Mouse (Mus musculus) limb, embryonic 12.5 days (tissue): ENCODE results near the gene Gcc1. TPM values are rescaled to one million over a fixed set of nuclear protein-coding genes. Genes with fewer than 3 reads are reported as not detected.
A peak's percentile ranks its signal among the peaks of the same experiment; 100 is the strongest.

Experiments used
- ATAC-seq: fragments of 200-750 bp; cut with Nextera tagmentation; 2 replicates; pipeline ENCODE4 v1.8.0; 2017; ENCODE audit warnings: low read depth, moderate TSS enrichment; ENCODE audit not compliant: insufficient number of reproducible peaks, insufficient read depth, low FRiP score, low TSS enrichment
- H3K27ac ChIP-seq: fragments of 300-500 bp; sonication (generic); 2 replicates; pipeline ENCODE4 v1.5.1; 2016; ENCODE audit warnings: mild to moderate bottlenecking, moderate library complexity
- H3K27me3 ChIP-seq: fragments of 300-500 bp; sonication (generic); 2 replicates; pipeline ENCODE4 v1.6.1; 2016; ENCODE audit warnings: mild to moderate bottlenecking, moderate library complexity
- H3K36me3 ChIP-seq: fragments of 300-500 bp; sonication (generic); 2 replicates; pipeline ENCODE4 v1.6.1; 2016; ENCODE audit warnings: mild to moderate bottlenecking, moderate library complexity
- H3K4me1 ChIP-seq: fragments of 300-500 bp; sonication (generic); replicated peaks from 2 replicates; pipeline ENCODE4 v1.6.1; 2016
- H3K4me2 ChIP-seq: fragments of 300-500 bp; sonication (generic); 2 replicates; pipeline ENCODE4 v1.6.1; 2016; ENCODE audit warnings: mild to moderate bottlenecking, moderate library complexity
- H3K4me3 ChIP-seq: fragments of 300-500 bp; sonication (generic); replicated peaks from 2 replicates; pipeline ENCODE4 v1.5.1; 2016; ENCODE audit warnings: mild to moderate bottlenecking
- H3K9ac ChIP-seq: fragments of 300-500 bp; sonication (generic); replicated peaks from 2 replicates; pipeline ENCODE4 v1.6.1; 2016; ENCODE audit warnings: mild to moderate bottlenecking, moderate library complexity
- H3K9me3 ChIP-seq: fragments of 300-500 bp; sonication (generic); 2 replicates; pipeline ENCODE4 v1.6.1; 2016; ENCODE audit warnings: mild to moderate bottlenecking, moderate library complexity
- WGBS: fragments of 180-500 bp; shearing (Covaris S2); methylation state at CpG from one replicate; pipeline ENCODE4 v1.1.7; 2016; 5-methylcytosine and 5-hydroxymethylcytosine counted together
- polyA plus RNA-seq: library from polyadenylated mRNA; unstranded; fragments of >200 nt; fragmentation: Nextera tagmentation; extraction: Ambion mirVana; gene quantifications from 2 replicates; pipeline ENCODE4 v1.2.1, GENCODE M21; 2016

Gcc1 gene
- polyA plus RNA-seq: 12.5 and 13.1 TPM in 2 replicates

DNA sequence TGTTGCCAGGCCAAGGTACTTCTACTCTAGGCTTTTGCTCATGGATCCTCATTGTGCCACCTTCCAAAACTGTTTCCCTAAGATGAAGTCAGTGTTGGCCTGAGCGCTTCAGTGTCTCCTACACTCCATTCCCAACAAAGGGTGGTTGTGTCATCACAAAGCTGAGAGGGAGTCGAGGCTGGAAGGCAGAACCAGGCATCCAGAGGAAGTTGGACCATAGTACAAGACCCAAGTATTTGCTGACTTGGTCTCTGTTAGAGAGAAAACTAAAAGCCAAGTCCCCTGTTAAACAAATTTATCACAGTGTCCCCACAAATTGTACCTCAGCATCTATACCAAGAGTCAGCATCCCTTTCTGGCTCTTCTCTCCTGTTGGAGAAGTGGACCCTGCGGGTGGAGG lies at the start of gene Gcc1:
TSS of gene Gcc1 (minus strand) at position 101 of the 400 bp plus-strand sequence.
- H3K27me3 ChIP-seq: no peaks in the 10 kb centered on the region
- no peak within 1 kb of the TSS for H3K27ac ChIP-seq
- H3K4me1 ChIP-seq: peaks cover 11% of the 10 kb centered on the region
- H3K4me2 ChIP-seq: no peak within 1 kb of the TSS
- 88% methylated on average over 3 of the region's 3 CpGs for WGBS
- H3K36me3 ChIP-seq: peaks cover 26% of the 10 kb centered on the region
- H3K4me3 ChIP-seq: no peak within 1 kb of the TSS
- H3K9me3 ChIP-seq: no peaks in the 10 kb centered on the region
- no peak for ATAC-seq
- H3K9ac ChIP-seq: no peak within 1 kb of the TSS

DNA sequence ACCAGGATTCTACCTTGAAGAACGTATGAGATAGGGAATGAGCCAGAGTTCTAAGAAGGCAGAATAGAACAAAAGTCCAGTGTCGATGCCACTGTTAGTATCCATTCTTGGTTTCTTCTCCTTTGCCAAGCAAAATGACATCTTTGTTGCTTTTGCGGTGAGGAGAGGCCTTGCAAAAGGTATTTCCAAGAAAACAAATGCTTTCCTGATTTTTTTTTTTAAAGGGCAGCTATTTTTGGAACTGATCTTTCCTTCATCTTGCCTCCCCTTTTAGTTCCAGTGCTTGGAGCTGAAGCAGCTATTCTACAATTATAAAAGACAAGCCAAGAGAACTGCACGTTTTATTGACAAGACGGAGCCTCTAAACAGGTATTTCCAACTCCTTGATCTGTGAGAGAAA lies 46.6 kb upstream of the Gcc1 start, which contains the start of gene Snd1:
TSS of gene Snd1 (plus strand) at position 301 of the 400 bp plus-strand sequence.
- peaks cover 4% of the 10 kb centered on the region; the same call in 1 of the 2 replicates for H3K4me1 ChIP-seq
- no peak within 1 kb of the TSS for H3K9ac ChIP-seq
- no peaks in the 10 kb centered on the region for H3K9me3 ChIP-seq
- no peaks in the 10 kb centered on the region for H3K36me3 ChIP-seq
- H3K27me3 ChIP-seq: no peaks in the 10 kb centered on the region; the same call in 1 of the 2 replicates
- H3K4me2 ChIP-seq: no peak within 1 kb of the TSS
- ATAC-seq: no peak
- WGBS: 82% methylated on average over 5 of the region's 5 CpGs
- no peak within 1 kb of the TSS for H3K27ac ChIP-seq
- H3K4me3 ChIP-seq: no peak within 1 kb of the TSS

DNA sequence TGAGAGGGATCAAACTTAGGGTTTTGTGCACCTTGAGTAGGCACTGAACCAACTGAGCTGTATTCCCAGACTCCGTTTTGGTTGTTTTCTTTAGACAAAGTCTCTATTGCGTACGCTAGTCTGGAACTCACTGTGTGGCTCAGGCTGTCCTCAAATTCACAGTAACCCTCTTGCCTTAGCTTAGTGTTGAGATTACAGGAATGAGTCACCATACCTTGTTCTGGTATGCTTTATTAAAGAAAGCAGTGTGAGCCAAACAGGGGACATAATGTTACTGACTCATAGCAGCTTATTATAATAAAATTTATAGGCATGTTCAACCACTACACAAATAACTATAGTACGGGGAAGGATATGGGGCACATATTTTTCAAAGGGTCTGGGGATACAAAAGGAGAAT lies 46.0 kb upstream of the Gcc1 start:
- no peaks in the 10 kb centered on the region; the same call in 1 of the 2 replicates for H3K27me3 ChIP-seq
- H3K36me3 ChIP-seq: no peaks in the 10 kb centered on the region
- H3K4me2 ChIP-seq: no peak overlapping the region
- no peak overlapping the region for H3K4me3 ChIP-seq
- H3K9me3 ChIP-seq: no peaks in the 10 kb centered on the region
- no peak overlapping the region for H3K27ac ChIP-seq
- 79% methylated on average over 4 of the region's 4 CpGs for WGBS
- peaks cover 3% of the 10 kb centered on the region; the same call in 1 of the 2 replicates for H3K4me1 ChIP-seq
- no peak for ATAC-seq
- H3K9ac ChIP-seq: no peak overlapping the region

DNA sequence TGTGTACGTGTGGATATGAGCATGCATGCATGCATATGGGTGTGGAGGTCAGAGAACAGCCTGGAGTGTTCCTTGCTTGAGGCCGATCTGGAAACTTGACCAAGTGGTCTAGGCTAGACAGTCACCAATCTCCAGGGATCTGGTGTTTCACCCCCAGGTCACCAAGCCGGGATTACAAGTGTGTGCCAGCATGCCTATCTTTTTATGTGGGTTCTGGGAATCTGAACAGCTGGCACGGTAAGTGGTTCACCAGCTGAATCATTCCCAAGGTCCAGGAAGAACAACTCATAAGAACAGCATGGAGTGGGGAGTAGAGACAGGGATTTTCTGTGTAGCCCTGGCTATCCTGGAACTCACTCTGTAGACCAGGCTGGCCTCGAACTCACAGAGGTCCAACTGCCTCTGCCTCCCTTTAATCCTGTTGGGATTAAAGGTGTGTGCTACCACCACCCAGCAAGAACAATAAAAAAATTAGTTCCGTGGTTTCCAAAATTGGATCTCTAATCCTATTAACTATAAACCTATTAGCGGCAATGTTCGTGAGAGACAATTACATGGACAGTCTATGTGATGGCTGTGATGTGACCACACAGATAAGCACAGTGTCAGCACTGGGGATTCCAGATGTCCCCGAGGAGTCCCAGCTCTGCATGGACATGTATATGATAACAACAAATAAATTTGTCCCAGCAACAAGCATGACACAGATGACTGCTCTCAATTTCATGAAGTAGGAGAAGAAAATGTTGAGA lies 43.3 kb upstream of the Gcc1 start:
- Histone ChIP-seq H3K9ac (no peak overlapping the region), H3K27ac (no peak overlapping the region), H3K4me2 (no peak overlapping the region), H3K9me3 (no peaks in the 10 kb centered on the region), H3K4me3 (no peak overlapping the region), H3K36me3 (no peaks in the 10 kb centered on the region), H3K4me1 (no peaks in the 10 kb centered on the region), H3K27me3 (no peaks in the 10 kb centered on the region)
- WGBS: 87% methylated on average over 9 of the region's 9 CpGs
- no peak for ATAC-seq

DNA sequence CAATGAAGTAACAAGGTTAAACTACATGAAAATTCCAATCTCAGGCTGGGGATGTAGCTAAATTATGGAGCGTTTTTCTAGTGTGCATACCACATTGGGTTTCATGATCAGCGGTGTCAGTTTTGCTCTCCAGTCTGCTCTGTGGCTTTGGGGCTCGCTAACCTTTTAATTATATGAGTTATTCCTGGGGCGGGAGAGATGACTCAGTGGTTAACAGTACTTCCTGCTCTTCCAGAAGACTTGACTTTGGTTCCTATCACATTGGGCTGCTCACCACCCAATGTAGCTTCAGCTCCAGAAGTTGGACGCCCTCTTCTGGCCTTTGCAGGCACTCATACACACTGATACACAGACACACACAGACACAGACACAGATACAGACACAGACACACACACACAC lies 42.4 kb upstream of the Gcc1 start:
- Histone ChIP-seq H3K36me3 (no peaks in the 10 kb centered on the region), H3K4me1 (no peaks in the 10 kb centered on the region), H3K27ac (no peak overlapping the region), H3K4me2 (no peak overlapping the region), H3K27me3 (no peaks in the 10 kb centered on the region), H3K9ac (no peak overlapping the region), H3K4me3 (no peak overlapping the region), H3K9me3 (no peaks in the 10 kb centered on the region)
- no peak for ATAC-seq
- 74% methylated on average over 5 of the region's 5 CpGs for WGBS

DNA sequence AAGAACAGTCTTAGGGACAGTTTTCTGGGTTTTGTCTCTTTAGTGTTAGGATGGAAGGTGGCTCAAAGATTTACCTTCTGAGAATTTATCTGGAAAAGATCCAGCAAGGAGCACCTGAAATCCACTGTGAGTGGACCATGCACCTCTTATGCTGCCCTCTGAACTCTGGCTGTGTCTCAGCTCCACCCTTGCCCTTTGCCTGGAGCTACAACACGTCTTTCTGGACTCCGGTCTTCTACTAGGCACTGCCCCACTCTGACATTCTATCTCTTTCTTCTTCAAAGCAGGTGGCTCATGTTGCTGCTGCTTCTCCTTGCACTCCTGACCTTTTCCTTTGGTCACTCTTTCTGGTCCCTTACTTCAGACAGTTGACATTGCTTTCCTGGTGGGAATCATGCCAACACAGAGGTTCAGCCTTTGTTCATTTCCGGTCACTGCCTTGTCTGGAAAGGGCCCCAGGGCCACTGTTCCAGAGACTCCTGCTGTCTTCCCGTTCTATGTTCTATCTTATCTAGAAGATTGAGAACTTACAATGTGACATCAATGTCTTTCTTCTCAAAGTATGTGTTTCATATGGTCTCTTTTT lies 41.9 kb upstream of the Gcc1 start:
- Histone ChIP-seq H3K27ac (no peak overlapping the region), H3K9me3 (no peaks in the 10 kb centered on the region), H3K4me2 (no peak overlapping the region), H3K27me3 (no peaks in the 10 kb centered on the region), H3K36me3 (no peaks in the 10 kb centered on the region), H3K4me3 (no peak overlapping the region), H3K9ac (no peak overlapping the region), H3K4me1 (no peaks in the 10 kb centered on the region)
- 68% methylated on average over 4 of the region's 4 CpGs for WGBS
- ATAC-seq: no peak

DNA sequence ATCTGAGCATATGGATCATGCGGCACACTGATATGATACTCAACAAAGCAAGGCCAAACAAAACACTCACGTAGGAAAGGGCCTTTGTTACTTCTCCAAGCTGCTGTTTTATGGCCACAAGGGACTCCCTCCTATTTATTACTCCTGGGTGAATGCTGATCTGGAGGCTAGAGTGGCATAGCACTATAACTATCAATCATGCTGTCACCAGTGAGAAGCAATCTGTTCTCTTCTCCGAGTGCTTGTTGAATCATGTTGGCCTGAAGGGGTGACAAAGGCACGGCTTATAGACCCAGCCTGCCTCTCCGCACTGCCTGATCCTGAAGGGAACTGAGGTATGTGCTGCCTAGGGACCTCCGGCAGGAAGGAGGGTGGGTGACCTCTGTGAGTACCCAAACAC lies 36.4 kb upstream of the Gcc1 start:
- Histone ChIP-seq H3K27ac (no peak overlapping the region), H3K4me2 (no peak overlapping the region), H3K4me3 (no peak overlapping the region), H3K4me1 (peaks cover 6% of the 10 kb centered on the region; the same call in 1 of the 2 replicates), H3K9me3 (no peaks in the 10 kb centered on the region), H3K9ac (no peak overlapping the region), H3K27me3 (no peaks in the 10 kb centered on the region), H3K36me3 (no peaks in the 10 kb centered on the region)
- 14% methylated on average over 6 of the region's 6 CpGs for WGBS
- ATAC-seq: no peak

DNA sequence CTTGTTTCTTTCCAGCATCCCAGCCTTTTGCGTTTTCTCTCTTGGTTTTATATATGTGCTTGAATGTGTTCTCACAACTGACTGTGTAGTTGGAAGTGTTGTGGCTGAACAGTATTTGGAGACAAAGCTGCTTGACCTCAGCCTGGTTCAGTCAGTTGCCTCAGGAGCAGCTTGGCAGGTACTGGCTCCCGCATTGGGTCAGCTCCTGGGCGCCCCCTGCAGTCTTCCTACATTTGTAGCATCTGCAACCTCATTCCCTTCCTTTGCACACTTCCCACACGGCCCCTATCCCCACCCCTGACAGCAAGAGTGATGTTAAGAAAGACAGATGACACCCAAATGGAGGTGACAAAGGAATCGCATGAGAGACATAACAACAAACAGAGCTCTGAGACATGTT lies 32.3 kb upstream of the Gcc1 start:
- H3K36me3 ChIP-seq: no peaks in the 10 kb centered on the region
- 11% methylated on average over 5 of the region's 5 CpGs for WGBS

DNA sequence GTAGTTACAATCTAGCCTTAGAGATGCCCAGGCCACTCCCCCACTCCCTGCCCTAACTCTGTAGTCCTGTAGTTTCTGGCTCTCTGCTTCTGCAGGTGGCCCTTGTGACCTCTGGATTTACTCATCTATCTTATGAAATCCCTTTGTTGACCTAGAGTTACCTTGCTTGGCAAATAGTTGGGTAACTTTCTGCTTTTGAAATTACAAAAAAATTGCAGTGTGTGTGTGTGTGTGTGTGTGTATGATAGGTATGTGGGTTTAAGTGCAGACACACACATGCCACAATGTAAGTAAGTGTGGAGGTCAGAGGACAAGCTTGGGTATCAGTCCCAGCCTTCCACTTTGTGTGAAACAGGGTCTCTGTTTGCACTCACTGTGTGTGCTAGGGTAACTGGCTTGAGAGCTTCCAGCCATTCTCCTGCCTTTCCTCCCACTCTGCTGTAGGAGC lies 31.1 kb upstream of the Gcc1 start:
- Histone ChIP-seq H3K4me1 (peaks cover under 1% of the 10 kb centered on the region; the same call in 1 of the 2 replicates), H3K27me3 (peaks cover 1% of the 10 kb centered on the region), H3K4me3 (no peak overlapping the region), H3K9ac (no peak overlapping the region), H3K9me3 (no peaks in the 10 kb centered on the region), H3K4me2 (no peak overlapping the region), H3K27ac (no peak overlapping the region), H3K36me3 (no peaks in the 10 kb centered on the region)
- ATAC-seq: no peak

More for the DNA sequence above, 32.3 kb upstream of the Gcc1 start:
- no peak overlapping the region for H3K27ac ChIP-seq
- H3K27me3 ChIP-seq: no peaks in the 10 kb centered on the region; the same call in 1 of the 2 replicates
- H3K4me3 ChIP-seq: no peak overlapping the region
- ATAC-seq: no peak
- H3K9me3 ChIP-seq: no peaks in the 10 kb centered on the region
- no peak overlapping the region for H3K4me2 ChIP-seq
- no peak overlapping the region for H3K9ac ChIP-seq
- peaks cover 6% of the 10 kb centered on the region; the same call in 1 of the 2 replicates for H3K4me1 ChIP-seq

DNA sequence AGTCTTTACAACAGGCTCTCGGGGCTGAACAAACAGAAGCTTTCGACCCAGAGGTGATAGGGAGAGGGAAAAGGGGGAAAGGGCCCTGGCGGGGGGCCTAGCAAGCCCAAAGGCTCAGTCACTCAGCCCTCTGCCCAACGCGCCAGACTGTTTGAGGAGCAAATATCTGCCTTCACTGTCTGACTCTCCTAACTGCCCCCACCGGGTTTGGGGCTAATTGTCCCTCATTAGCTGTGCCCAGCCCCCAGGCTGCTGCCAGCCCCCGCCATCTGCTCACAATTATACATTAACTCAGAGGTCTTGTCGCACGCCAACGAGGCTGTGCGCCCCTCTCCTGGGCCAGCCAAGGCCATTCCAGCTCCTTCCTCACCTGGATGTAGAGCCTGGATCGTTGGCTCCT lies 22.8 kb upstream of the Gcc1 start:
- Histone ChIP-seq H3K9ac (no peak overlapping the region), H3K4me1 (peaks cover 10% of the 10 kb centered on the region), H3K4me2 (peak overlapping the region; percentile 7), H3K27me3 (peaks cover 45% of the 10 kb centered on the region), H3K36me3 (no peaks in the 10 kb centered on the region), H3K27ac (no peak overlapping the region), H3K9me3 (no peaks in the 10 kb centered on the region), H3K4me3 (no peak overlapping the region)
- WGBS: under 1% methylated on average over 12 of the region's 12 CpGs
- ATAC-seq: no peak; the same call in 1 of the 2 replicates

DNA sequence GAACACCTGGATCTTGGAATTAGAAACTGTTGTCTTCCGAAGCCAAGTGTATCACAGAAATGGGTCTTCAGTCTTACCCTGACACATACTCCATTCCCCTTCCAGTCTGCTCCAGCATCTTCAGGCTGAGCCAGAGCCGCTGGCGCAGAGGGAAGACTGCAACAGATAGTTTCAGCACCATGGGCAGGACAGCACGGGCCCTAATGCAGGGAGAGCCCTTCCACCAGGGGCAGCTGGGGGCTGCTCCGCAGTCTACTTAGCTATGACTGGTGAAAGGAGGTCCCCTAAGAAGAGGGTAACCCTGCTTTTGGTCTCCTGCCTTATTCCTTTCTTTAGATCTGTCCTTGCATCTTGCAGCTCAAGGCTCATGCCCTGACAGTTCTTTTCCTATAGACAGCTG lies 22.3 kb upstream of the Gcc1 start:
- Histone ChIP-seq H3K36me3 (no peaks in the 10 kb centered on the region), H3K9me3 (no peaks in the 10 kb centered on the region), H3K4me2 (peak overlapping the region; percentile 7; the same call in 1 of the 2 replicates), H3K4me3 (no peak overlapping the region), H3K27ac (no peak overlapping the region), H3K9ac (no peak overlapping the region), H3K4me1 (peaks cover 10% of the 10 kb centered on the region), H3K27me3 (peaks cover 45% of the 10 kb centered on the region)
- no peak for ATAC-seq
- 17% methylated on average over 5 of the region's 5 CpGs for WGBS
